Mouse (Mus musculus): ENCODE measurements around the gene Nt5c2. TPM values are rescaled to one million over a fixed set of nuclear protein-coding genes. Genes with fewer than 3 reads are reported as not detected.

Nt5c2 gene
- polyA plus RNA-seq, 1 experiment from 2014 or later: 93.8 TPM

- no peak overlapping the region for H3K4me2 ChIP-seq (replicated peaks)
- no peak overlapping the region for H3K9ac ChIP-seq
- no peak for ATAC-seq (ENCODE audit: low FRiP score)
- WGBS: 80% methylated on average over 6 of the region's 6 CpGs
- H3K4me3 ChIP-seq (replicated peaks; ENCODE audit: low read length): no peak overlapping the region
- no peaks in the 10 kb centered on the region for H3K9me3 ChIP-seq (ENCODE audit: control insufficient read depth, low read length)
- H3K4me1 ChIP-seq (replicated peaks; ENCODE audit: control insufficient read depth, insufficient read depth, low read length): no peaks in the 10 kb centered on the region
- no peak overlapping the region for H3K27ac ChIP-seq
- DNase-seq (ENCODE audit: low spot score): no peak
- H3K36me3 ChIP-seq (replicated peaks; ENCODE audit: control insufficient read depth, insufficient read depth): no peaks in the 10 kb centered on the region
- H3K27me3 ChIP-seq (ENCODE audit: control insufficient read depth, insufficient read depth, low read length): no peaks in the 10 kb centered on the region
Observed at GRCm38 (mm10) chr19:46864731-46865331, 150.1 kb downstream of the Nt5c2 start.

- Histone ChIP-seq H3K4me1 (replicated peaks; ENCODE audit: control insufficient read depth, insufficient read depth, low read length) (no peaks in the 10 kb centered on the region), H3K27me3 (ENCODE audit: control insufficient read depth, insufficient read depth, low read length) (no peaks in the 10 kb centered on the region), H3K27ac (no peak overlapping the region), H3K4me3 (replicated peaks; ENCODE audit: low read length) (no peak overlapping the region), H3K9ac (no peak overlapping the region), H3K36me3 (replicated peaks; ENCODE audit: control insufficient read depth, insufficient read depth) (peaks cover 2% of the 10 kb centered on the region; the same call in 1 of the 2 replicates), H3K9me3 (ENCODE audit: control insufficient read depth, low read length) (no peaks in the 10 kb centered on the region), H3K4me2 (replicated peaks) (no peak overlapping the region)
- DNase-seq (ENCODE audit: low spot score): no peak
- ATAC-seq (ENCODE audit: low FRiP score): no peak
- WGBS: 61% methylated on average over 6 of the region's 6 CpGs
Observed at GRCm38 (mm10) chr19:46864079-46864478, 150.9 kb downstream of the Nt5c2 start.

- Histone ChIP-seq H3K27me3 (ENCODE audit: control insufficient read depth, insufficient read depth, low read length) (no peaks in the 10 kb centered on the region), H3K4me1 (replicated peaks; ENCODE audit: control insufficient read depth, insufficient read depth, low read length) (no peaks in the 10 kb centered on the region), H3K9ac (no peak overlapping the region), H3K4me2 (replicated peaks) (no peak overlapping the region), H3K4me3 (replicated peaks; ENCODE audit: low read length) (no peak overlapping the region), H3K27ac (no peak overlapping the region), H3K36me3 (replicated peaks; ENCODE audit: control insufficient read depth, insufficient read depth) (peaks cover 4% of the 10 kb centered on the region; the same call in 1 of the 2 replicates), H3K9me3 (ENCODE audit: control insufficient read depth, low read length) (no peaks in the 10 kb centered on the region)
- ATAC-seq (ENCODE audit: low FRiP score) (no peak), DNase-seq (ENCODE audit: low spot score) (no peak)
- 87% methylated on average over 17 of the region's 17 CpGs for WGBS
Observed at GRCm38 (mm10) chr19:46863236-46863927, 151.6 kb downstream of the Nt5c2 start.

GRCm38 (mm10) chr19:46862556-46862955 lies 152.4 kb downstream of the Nt5c2 start:
- Histone ChIP-seq H3K4me1 (replicated peaks; ENCODE audit: control insufficient read depth, insufficient read depth, low read length) (no peaks in the 10 kb centered on the region; the same call in 1 of the 2 replicates), H3K4me2 (replicated peaks) (no peak overlapping the region), H3K9me3 (ENCODE audit: control insufficient read depth, low read length) (no peaks in the 10 kb centered on the region), H3K9ac (no peak overlapping the region), H3K4me3 (replicated peaks; ENCODE audit: low read length) (no peak overlapping the region), H3K27me3 (ENCODE audit: control insufficient read depth, insufficient read depth, low read length) (no peaks in the 10 kb centered on the region), H3K27ac (no peak overlapping the region), H3K36me3 (replicated peaks; ENCODE audit: control insufficient read depth, insufficient read depth) (peaks cover 4% of the 10 kb centered on the region; the same call in 1 of the 2 replicates)
- DNase-seq (ENCODE audit: low spot score): no peak
- 83% methylated on average over 3 of the region's 3 CpGs for WGBS
- no peak for ATAC-seq (ENCODE audit: low FRiP score)

- Histone ChIP-seq H3K36me3 (replicated peaks; ENCODE audit: control insufficient read depth, insufficient read depth) (peaks cover 4% of the 10 kb centered on the region; the same call in 1 of the 2 replicates), H3K27me3 (ENCODE audit: control insufficient read depth, insufficient read depth, low read length) (no peaks in the 10 kb centered on the region), H3K4me1 (replicated peaks; ENCODE audit: control insufficient read depth, insufficient read depth, low read length) (peaks cover 13% of the 10 kb centered on the region), H3K9ac (no peak overlapping the region), H3K9me3 (ENCODE audit: control insufficient read depth, low read length) (no peaks in the 10 kb centered on the region), H3K4me3 (replicated peaks; ENCODE audit: low read length) (no peak overlapping the region), H3K4me2 (replicated peaks) (no peak overlapping the region), H3K27ac (no peak overlapping the region)
- ATAC-seq (ENCODE audit: low FRiP score): no peak
- WGBS: 85% methylated on average over 7 of the region's 7 CpGs
- no peak for DNase-seq (ENCODE audit: low spot score)
Observed at GRCm38 (mm10) chr19:46858200-46858599, 156.8 kb downstream of the Nt5c2 start.

GRCm38 (mm10) chr19:46857277-46857989 lies 157.5 kb downstream of the Nt5c2 start:
- Histone ChIP-seq H3K27ac (peak overlapping the region; percentile 47; the same call in 1 of the 2 replicates), H3K9me3 (ENCODE audit: control insufficient read depth, low read length) (no peaks in the 10 kb centered on the region), H3K36me3 (replicated peaks; ENCODE audit: control insufficient read depth, insufficient read depth) (peaks cover 4% of the 10 kb centered on the region; the same call in 1 of the 2 replicates), H3K27me3 (ENCODE audit: control insufficient read depth, insufficient read depth, low read length) (no peaks in the 10 kb centered on the region), H3K4me2 (replicated peaks) (no peak overlapping the region), H3K4me1 (replicated peaks; ENCODE audit: control insufficient read depth, insufficient read depth, low read length) (peaks cover 13% of the 10 kb centered on the region), H3K9ac (no peak overlapping the region), H3K4me3 (replicated peaks; ENCODE audit: low read length) (no peak overlapping the region)
- DNase-seq (ENCODE audit: low spot score): no peak
- WGBS: 57% methylated on average over 9 of the region's 9 CpGs
- ATAC-seq (ENCODE audit: low FRiP score): no peak

GRCm38 (mm10) chr19:46856780-46857179 lies 158.2 kb downstream of the Nt5c2 start:
- ATAC-seq (ENCODE audit: low FRiP score) (no peak), DNase-seq (ENCODE audit: low spot score) (no peak)
- Histone ChIP-seq H3K9me3 (ENCODE audit: control insufficient read depth, low read length) (no peaks in the 10 kb centered on the region), H3K9ac (0 out of 2 replicates have a peak overlapping the region, but pooled peaks have one; percentile 9), H3K4me2 (replicated peaks) (0 out of 2 replicates have a peak overlapping the region, but pooled peaks have one; percentile 8), H3K36me3 (replicated peaks; ENCODE audit: control insufficient read depth, insufficient read depth) (peaks cover 4% of the 10 kb centered on the region; the same call in 1 of the 2 replicates), H3K4me1 (replicated peaks; ENCODE audit: control insufficient read depth, insufficient read depth, low read length) (peaks cover 13% of the 10 kb centered on the region), H3K27me3 (ENCODE audit: control insufficient read depth, insufficient read depth, low read length) (no peaks in the 10 kb centered on the region), H3K4me3 (replicated peaks; ENCODE audit: low read length) (no peak overlapping the region), H3K27ac (peak overlapping the region; percentile 61)
- WGBS: 14% methylated on average over 10 of the region's 10 CpGs

- peak overlapping the region; percentile 61 for H3K27ac ChIP-seq
- DNase-seq (ENCODE audit: low spot score) (no peak), ATAC-seq (ENCODE audit: low FRiP score) (no peak)
- H3K27me3 ChIP-seq (ENCODE audit: control insufficient read depth, insufficient read depth, low read length): no peaks in the 10 kb centered on the region
- no peaks in the 10 kb centered on the region for H3K9me3 ChIP-seq (ENCODE audit: control insufficient read depth, low read length)
- H3K9ac ChIP-seq: 0 out of 2 replicates have a peak overlapping the region, but pooled peaks have one; percentile 9
- peaks cover 13% of the 10 kb centered on the region for H3K4me1 ChIP-seq (replicated peaks; ENCODE audit: control insufficient read depth, insufficient read depth, low read length)
- WGBS: 46% methylated on average over 6 of the region's 6 CpGs
- H3K4me2 ChIP-seq (replicated peaks): 0 out of 2 replicates have a peak overlapping the region, but pooled peaks have one; percentile 8
- H3K36me3 ChIP-seq (replicated peaks; ENCODE audit: control insufficient read depth, insufficient read depth): peaks cover 4% of the 10 kb centered on the region; the same call in 1 of the 2 replicates
- no peak overlapping the region for H3K4me3 ChIP-seq (replicated peaks; ENCODE audit: low read length)
Observed at GRCm38 (mm10) chr19:46856232-46856631, 158.7 kb downstream of the Nt5c2 start.

GRCm38 (mm10) chr19:46849443-46849997 lies 165.4 kb downstream of the Nt5c2 start:
- H3K27me3 ChIP-seq (ENCODE audit: control insufficient read depth, insufficient read depth, low read length): no peaks in the 10 kb centered on the region
- no peak overlapping the region for H3K4me3 ChIP-seq (replicated peaks; ENCODE audit: low read length)
- no peak overlapping the region for H3K4me2 ChIP-seq (replicated peaks)
- ATAC-seq (ENCODE audit: low FRiP score) (no peak), DNase-seq (ENCODE audit: low spot score) (no peak)
- H3K27ac ChIP-seq: no peak overlapping the region
- no peaks in the 10 kb centered on the region for H3K9me3 ChIP-seq (ENCODE audit: control insufficient read depth, low read length)
- H3K9ac ChIP-seq: no peak overlapping the region
- 78% methylated on average over 9 of the region's 9 CpGs for WGBS
- H3K36me3 ChIP-seq (replicated peaks; ENCODE audit: control insufficient read depth, insufficient read depth): no peaks in the 10 kb centered on the region
- H3K4me1 ChIP-seq (replicated peaks; ENCODE audit: control insufficient read depth, insufficient read depth, low read length): no peaks in the 10 kb centered on the region
